In the genomic region with DNA sequence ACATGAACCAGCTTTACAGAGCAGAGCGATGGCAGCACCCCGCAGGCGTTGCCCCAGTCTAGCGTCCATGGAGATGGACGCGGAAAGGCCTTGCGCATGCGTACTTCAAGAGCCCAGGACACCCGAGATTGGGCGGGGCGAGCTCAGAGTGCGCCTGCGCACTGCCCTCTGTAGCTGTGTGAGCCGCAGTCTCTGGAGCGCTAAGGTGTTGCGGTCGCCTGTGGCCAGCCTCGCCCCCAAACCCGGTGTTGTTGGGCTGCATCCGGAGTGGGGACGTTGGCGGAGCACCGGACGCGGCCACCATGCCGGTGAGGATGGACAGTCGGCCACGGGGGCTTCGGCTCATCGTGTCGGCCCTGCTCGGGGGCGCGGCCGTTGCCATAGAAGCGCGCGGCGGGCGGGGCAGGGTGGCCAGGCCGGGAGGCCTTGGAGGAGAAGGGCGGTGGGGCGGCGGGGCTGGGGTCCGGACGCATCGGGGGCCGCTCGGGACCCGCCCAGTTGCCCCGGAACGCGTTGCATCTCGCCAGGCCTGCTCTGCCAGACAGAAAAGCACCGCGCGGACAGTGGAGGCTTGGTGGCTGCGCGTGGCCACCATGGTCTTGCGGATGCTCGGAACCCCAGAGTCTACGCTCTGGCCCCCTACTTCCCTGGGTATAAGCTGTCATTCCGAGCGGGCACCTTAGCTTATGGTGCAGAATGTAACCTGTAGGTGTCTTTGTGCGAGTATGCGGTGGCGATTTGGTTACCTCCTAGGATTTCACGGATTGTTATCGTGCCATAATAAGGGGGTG, we compare ENCODE assay signal across 8 mouse cellular contexts. TPM values are rescaled to one million over a fixed set of nuclear protein-coding genes. Genes with fewer than 3 reads are reported as not detected.
DNase-seq lines count a peak whose midpoint lies in the region; ATAC-seq lines count a peak whose summit lies in the region.

Gene Kif3a (plus strand): TSS at position 156 of the 791 bp plus-strand sequence.

- 0 out of 2 replicates have a peak, but pooled peaks cover 3% of the 10 kb centered on the region for H3K9me3 ChIP-seq in lung, embryonic 16.5 days (ENCODE audit: control insufficient read depth, low read length)

- H3K27me3 ChIP-seq in lung, embryonic 16.5 days (ENCODE audit: control insufficient read depth, insufficient read depth, low read depth, low read length): no peaks in the 10 kb centered on the region

- H3K4me1 ChIP-seq in lung, embryonic 16.5 days (replicated peaks; ENCODE audit: control insufficient read depth, insufficient read depth, low read length): peaks cover 16% of the 10 kb centered on the region

- ATAC-seq in hematopoietic stem cell, adult 5-6 weeks (replicated peaks in 1 of 2; ENCODE audit: insufficient read depth in 1 of 2, low FRiP score in 2 of 2, low TSS enrichment in 1 of 2, low read depth in 1 of 2, poor library complexity in 2 of 2, severe bottlenecking in 2 of 2): peak; percentile 94 to 96
- peak; percentile 99 for ATAC-seq in lung, embryonic 16.5 days (ENCODE audit: low read depth)

- H3K9ac ChIP-seq in lung, embryonic 16.5 days (ENCODE audit: low read length): peak within 1 kb of the TSS; percentile 89

- peak within 1 kb of the TSS; percentile 89 for H3K4me2 ChIP-seq in lung, embryonic 16.5 days (ENCODE audit: low read depth, low read length)

- no peaks in the 10 kb centered on the region for H3K36me3 ChIP-seq in lung, embryonic 16.5 days (ENCODE audit: control insufficient read depth, insufficient read depth, low read length)

- DNase-seq in MEL-GATA-1-ER (ENCODE audit: extremely low read depth, low read depth): peak; percentile 84
- DNase-seq in cerebellum, adult 8-10 months: peak; percentile 96
- peak; percentile 98 for DNase-seq in forelimb bud, embryonic 11.5 days (ENCODE audit: low read depth, low spot score)
- DNase-seq in layer of hippocampus, adult 9-10 months (ENCODE audit: low spot score): peak; percentile 81
- peak; percentile 78 for DNase-seq in ovary, postnatal 10 days (ENCODE audit: low spot score)
- peak; percentile 81 to 90 for DNase-seq in thymus, postnatal 10 days (ENCODE audit: low spot score in 2 of 2)

- H3K27ac ChIP-seq in lung, embryonic 16.5 days (ENCODE audit: low read length): peak within 1 kb of the TSS; percentile 49

- H3K4me3 ChIP-seq in lung, embryonic 16.5 days (ENCODE audit: low read length): peak within 1 kb of the TSS; percentile 93

- 1% methylated on average over 61 of the region's 69 CpGs for WGBS in lung, embryonic 16.5 days

RNA-seq across cellular contexts. Expression of gene Kif3a, which starts in this region (rescaled TPM):
- 24.5 and 33.2 TPM in 2 replicates for total RNA-seq in hematopoietic stem cell, adult 5-6 weeks (2017)
- polyA plus RNA-seq in lung, embryonic 16.5 days (2015; fragmentation: Nextera tagmentation; extraction: Ambion mirVana): 65.9 and 68.8 TPM in 2 replicates

Comparison
In these comparisons a context has a peak if more than half of its experiments do, and no peak if none do; other contexts are left out.
1. Peak in every context shown above with its lines: DNase-seq, ATAC-seq, H3K4me3 ChIP-seq and H3K27ac ChIP-seq.